Mouse (Mus musculus): Measurements from ENCODE around the gene Lrrc36. TPM values are rescaled to one million over a fixed set of nuclear protein-coding genes. Genes with fewer than 3 reads are reported as not detected.

Gene Lrrc36
- 1.5 and 2.0 TPM in 2 replicates for polyA plus RNA-seq (2015; fragmentation: Nextera tagmentation; extraction: Ambion mirVana)

DNA sequence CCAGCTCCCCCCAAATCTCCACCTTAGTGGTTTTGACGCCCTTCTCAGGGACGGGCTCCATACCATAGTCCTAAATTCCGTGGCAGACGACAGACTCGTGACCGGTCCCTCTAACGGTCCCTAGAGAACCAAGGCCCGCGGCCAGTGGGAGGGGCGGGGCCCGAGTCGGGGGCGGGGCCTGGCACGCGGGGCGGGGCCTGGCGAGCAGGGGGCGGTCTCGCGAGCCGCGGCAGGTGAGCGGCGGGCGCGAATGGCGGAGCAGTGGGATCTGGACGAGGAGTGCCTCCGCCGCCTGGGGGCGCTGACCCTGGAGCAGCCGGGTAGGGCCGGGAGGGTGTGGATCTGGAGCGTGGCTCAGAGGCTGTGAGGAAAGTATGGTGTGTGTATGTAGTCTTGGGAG is at the start of gene Lrrc36, which contains the start of gene Kctd19:
Gene Lrrc36 (plus strand): TSS at position 181 of the 400 bp plus-strand sequence.
Gene Kctd19 (minus strand): TSS at position 112 of the 400 bp plus-strand sequence.

DNA sequence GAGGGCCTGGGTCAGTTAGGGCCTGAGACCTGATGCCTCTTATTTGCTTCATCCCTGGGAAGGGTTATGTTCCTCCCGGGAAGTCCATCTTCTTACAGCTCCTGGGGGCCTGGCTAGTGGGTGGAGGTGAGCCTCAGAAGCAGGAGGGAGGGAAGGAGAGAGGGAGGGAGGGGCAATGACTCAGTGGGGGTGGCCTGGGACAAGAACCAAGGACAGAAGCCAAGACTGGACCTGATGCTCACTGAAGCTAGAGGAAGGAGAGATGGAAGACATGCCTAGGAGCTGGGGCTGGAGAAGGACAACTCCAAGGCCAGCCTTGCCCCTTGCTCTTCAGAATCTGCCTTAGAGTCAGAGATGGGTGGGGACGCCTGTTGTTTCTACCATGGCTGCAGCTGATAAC is 40.3 kb upstream of the Lrrc36 start, which contains the start of gene Plekhg4:
Gene Plekhg4 (plus strand): TSS at position 243 of the 400 bp plus-strand sequence.

GRCm38 (mm10) chr8:105471314-105472015 is 58.1 kb downstream of the Lrrc36 start, which contains the start of gene Tppp3:
Gene Tppp3, minus strand, starts transcription at chr8:105471526.

DNA sequence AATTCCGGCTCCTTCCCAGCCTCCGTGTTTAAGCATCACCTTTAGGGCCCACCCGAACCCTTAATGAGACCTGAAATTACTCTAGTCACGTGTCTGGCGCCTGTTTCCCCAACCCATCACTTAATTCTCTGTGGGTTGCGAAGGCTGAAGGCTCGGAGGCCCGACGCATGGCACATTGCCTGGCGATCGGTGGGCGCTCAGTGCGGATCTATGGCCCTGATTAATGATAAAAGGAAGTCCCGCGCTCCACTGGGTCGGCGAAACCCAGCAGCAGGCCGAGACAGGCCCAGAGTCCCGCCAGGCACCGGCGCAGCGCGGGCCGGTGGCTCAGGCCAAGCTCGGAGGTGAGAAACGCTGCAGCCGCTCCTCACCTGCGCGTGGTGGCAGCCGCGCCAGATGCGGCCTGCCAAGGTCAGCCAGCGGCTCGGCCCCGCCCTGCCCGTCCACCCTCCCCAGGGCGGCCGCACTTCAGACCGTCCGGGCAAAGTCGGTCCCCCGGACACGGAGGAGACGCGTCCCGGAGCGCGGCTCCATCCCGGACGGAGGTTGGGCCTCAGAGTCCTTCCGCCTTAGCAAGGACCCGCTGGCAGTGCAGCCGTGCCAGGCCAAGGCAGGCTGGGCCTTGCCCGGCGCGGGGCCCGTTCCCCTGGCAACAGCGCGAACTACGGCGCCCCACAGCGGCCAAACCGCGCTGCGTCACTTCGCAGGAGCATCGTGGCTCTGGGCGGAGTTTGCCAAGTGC is 83.2 kb downstream of the Lrrc36 start, which contains the start of gene Zdhhc1:
Gene Zdhhc1 (minus strand): TSS at position 464 of the 742 bp plus-strand sequence.

Other genes with a start within 250 kb of the Lrrc36 start
- gene Cbfb, start 242.9 kb upstream of the Lrrc36 start, polyA plus RNA-seq (2015; fragmentation: Nextera tagmentation; extraction: Ambion mirVana): 46.7 and 52.1 TPM in 2 replicates
- gene D230025D16Rik, start 188.4 kb upstream of the Lrrc36 start, polyA plus RNA-seq (2015; fragmentation: Nextera tagmentation; extraction: Ambion mirVana): 15.0 and 24.6 TPM in 2 replicates
- gene B3gnt9, start 158.4 kb upstream of the Lrrc36 start, polyA plus RNA-seq (2015; fragmentation: Nextera tagmentation; extraction: Ambion mirVana): 18.4 and 28.4 TPM in 2 replicates
- gene Tradd, start 149.0 kb upstream of the Lrrc36 start, polyA plus RNA-seq (2015; fragmentation: Nextera tagmentation; extraction: Ambion mirVana): 26.7 and 34.2 TPM in 2 replicates
- 1.5 and 2.9 TPM in 2 replicates for gene Fbxl8, start 148.9 kb upstream of the Lrrc36 start, polyA plus RNA-seq (2015; fragmentation: Nextera tagmentation; extraction: Ambion mirVana)
- gene Hsf4, start 143.8 kb upstream of the Lrrc36 start, polyA plus RNA-seq (2015; fragmentation: Nextera tagmentation; extraction: Ambion mirVana): 0.16 and 0.23 TPM in 2 replicates
- gene Nol3, start 137.4 kb upstream of the Lrrc36 start, polyA plus RNA-seq (2015; fragmentation: Nextera tagmentation; extraction: Ambion mirVana): 1.3 and 3.5 TPM in 2 replicates
- gene 4931428F04Rik, start 123.7 kb upstream of the Lrrc36 start, polyA plus RNA-seq (2015; fragmentation: Nextera tagmentation; extraction: Ambion mirVana): 4.5 and 7.9 TPM in 2 replicates
- gene Exoc3l, start 117.5 kb upstream of the Lrrc36 start, polyA plus RNA-seq (2015; fragmentation: Nextera tagmentation; extraction: Ambion mirVana): 6.5 and 16.8 TPM in 2 replicates
- gene E2f4, start 115.9 kb upstream of the Lrrc36 start, polyA plus RNA-seq (2015; fragmentation: Nextera tagmentation; extraction: Ambion mirVana): 37.7 and 47.4 TPM in 2 replicates
- 4.0 and 8.4 TPM in 2 replicates for gene Elmo3, start 108.0 kb upstream of the Lrrc36 start, polyA plus RNA-seq (2015; fragmentation: Nextera tagmentation; extraction: Ambion mirVana)
- gene Lrrc29, start 87.3 kb upstream of the Lrrc36 start, polyA plus RNA-seq (2015; fragmentation: Nextera tagmentation; extraction: Ambion mirVana): 5.5 and 9.6 TPM in 2 replicates
- 154 and 181 TPM in 2 replicates for gene Tmem208, start 87.2 kb upstream of the Lrrc36 start, polyA plus RNA-seq (2015; fragmentation: Nextera tagmentation; extraction: Ambion mirVana)
- 1.1 and 1.2 TPM in 2 replicates for gene Fhod1, start 65.6 kb upstream of the Lrrc36 start, polyA plus RNA-seq (2015; fragmentation: Nextera tagmentation; extraction: Ambion mirVana)
- 0.87 and 0.96 TPM in 2 replicates for gene Slc9a5, start 64.7 kb upstream of the Lrrc36 start, polyA plus RNA-seq (2015; fragmentation: Nextera tagmentation; extraction: Ambion mirVana)
- 0.07 and 0.09 TPM in 2 replicates for gene Plekhg4, start 40.3 kb upstream of the Lrrc36 start, polyA plus RNA-seq (2015; fragmentation: Nextera tagmentation; extraction: Ambion mirVana)
- 0.09 and 0.12 TPM in 2 replicates for gene Kctd19, start 69 bp upstream of the Lrrc36 start, polyA plus RNA-seq (2015; fragmentation: Nextera tagmentation; extraction: Ambion mirVana)
- gene Tppp3, start 58.0 kb downstream of the Lrrc36 start, polyA plus RNA-seq (2015; fragmentation: Nextera tagmentation; extraction: Ambion mirVana): 223 and 469 TPM in 2 replicates
- gene Zdhhc1, start 83.3 kb downstream of the Lrrc36 start, polyA plus RNA-seq (2015; fragmentation: Nextera tagmentation; extraction: Ambion mirVana): 23.7 and 25.9 TPM in 2 replicates
- gene Hsd11b2, start 105.2 kb downstream of the Lrrc36 start, polyA plus RNA-seq (2015; fragmentation: Nextera tagmentation; extraction: Ambion mirVana): 2.4 and 3.1 TPM in 2 replicates
- 91.9 and 92.7 TPM in 2 replicates for gene Atp6v0d1, start 152.5 kb downstream of the Lrrc36 start, polyA plus RNA-seq (2015; fragmentation: Nextera tagmentation; extraction: Ambion mirVana)
- gene Ripor1, start 191.7 kb downstream of the Lrrc36 start, polyA plus RNA-seq (2015; fragmentation: Nextera tagmentation; extraction: Ambion mirVana): 18.0 and 19.1 TPM in 2 replicates
- gene Ctcf, start 223.0 kb downstream of the Lrrc36 start, polyA plus RNA-seq (2015; fragmentation: Nextera tagmentation; extraction: Ambion mirVana): 43.0 and 59.4 TPM in 2 replicates
- 2.8 and 3.9 TPM in 2 replicates for gene Agrp, start 223.8 kb downstream of the Lrrc36 start, polyA plus RNA-seq (2015; fragmentation: Nextera tagmentation; extraction: Ambion mirVana)